Mouse (Mus musculus) thymus, adult 2 months (tissue): ENCODE measurements around the gene Mrpl39.

Experiments used
- CTCF ChIP-seq: fragments of 200-500 bp; IDR thresholded peaks from 2 replicates; pipeline ENCODE4 v1.5.1; 2012; ENCODE audit warnings: mild to moderate bottlenecking, control low read depth, low read length, moderate library complexity, borderline replicate concordance; ENCODE audit not compliant: control insufficient read depth, poor library complexity, insufficient read depth; ENCODE audit errors: extremely low read depth
- POLR2A ChIP-seq: fragments of 200-500 bp; IDR thresholded peaks from 2 replicates; pipeline ENCODE4 v1.6.1; 2012; ENCODE audit warnings: mild to moderate bottlenecking, low read length, control low read depth, moderate library complexity; ENCODE audit not compliant: control insufficient read depth, poor library complexity, insufficient read depth; ENCODE audit errors: extremely low read depth

- TF ChIP-seq CTCF (no peak), POLR2A (no peak)
Observed at GRCm38 (mm10) chr16:84705507-84705906, 30.0 kb downstream of the Mrpl39 start.
